Comparison of ENCODE assay signal across 8 mouse cellular contexts in genomic region chr19:60579771-60580581, GRCm38 (mm10). TPM values are rescaled to one million over a fixed set of nuclear protein-coding genes. Genes with fewer than 3 reads are reported as not detected.
DNase-seq lines count a peak whose midpoint lies in the region; ATAC-seq and TF ChIP-seq lines count a peak whose summit lies in the region.

No protein-coding gene starts in this region.

- TF ChIP-seq POLR2A in MEL (IDR thresholded peaks at IDR 0.05; ENCODE audit: control insufficient read depth in 1 of 2, insufficient read depth in 1 of 2, low read depth in 1 of 2, low read length in 2 of 2, poor library complexity in 1 of 2), result no peak
- no peak for TF ChIP-seq POLR2A in cortical plate, adult 2 months (IDR thresholded peaks at IDR 0.05; ENCODE audit: extremely low read depth, insufficient read depth, low read length)

- WGBS in liver, embryonic 16.5 days (ENCODE audit: insufficient replicate concordance), result under 1% methylated on average over 26 of the region's 34 CpGs
- 1% methylated on average over 28 of the region's 34 CpGs for WGBS in neural tube, embryonic 11.5 days

- H3K9me3 ChIP-seq in MEL (replicated peaks; ENCODE audit: insufficient read depth, low read length), result no peaks in the 10 kb centered on the region
- H3K9me3 ChIP-seq in liver, embryonic 16.5 days (replicated peaks; ENCODE audit: control insufficient read depth, low read length), result no peaks in the 10 kb centered on the region
- H3K9me3 ChIP-seq in neural tube, embryonic 11.5 days (ENCODE audit: control insufficient read depth, low read length), result no peaks in the 10 kb centered on the region

- peaks cover 3 to 38% of the 10 kb centered on the region in 2 experiments for H3K36me3 ChIP-seq in MEL (ENCODE audit: control insufficient read depth in 1 of 2, insufficient read depth in 2 of 2, low read length in 2 of 2)
- H3K36me3 ChIP-seq in liver, embryonic 16.5 days (ENCODE audit: control insufficient read depth, insufficient read depth), result no peaks in the 10 kb centered on the region
- no peaks in the 10 kb centered on the region for H3K36me3 ChIP-seq in neural tube, embryonic 11.5 days (ENCODE audit: control insufficient read depth, insufficient read depth, low read length)

- H3K79me2 ChIP-seq in MEL (ENCODE audit: control insufficient read depth, insufficient read depth, low read length, poor library complexity), result peaks cover 43% of the 10 kb centered on the region

- peak overlapping the region; percentile 81 for H3K27ac ChIP-seq in MEL (ENCODE audit: control insufficient read depth, low read depth, low read length)
- no peak overlapping the region; the same call in 1 of the 2 replicates for H3K27ac ChIP-seq in cortical plate, adult 2 months (ENCODE audit: insufficient read depth, low read length)
- peak overlapping the region; percentile 95 for H3K27ac ChIP-seq in liver, embryonic 16.5 days (ENCODE audit: low read length)
- H3K27ac ChIP-seq in neural tube, embryonic 11.5 days (ENCODE audit: low read depth, low read length), result peak overlapping the region; percentile 90

- H3K4me2 ChIP-seq in liver, embryonic 16.5 days (ENCODE audit: low read depth, low read length), result peak overlapping the region; percentile 80
- H3K4me2 ChIP-seq in neural tube, embryonic 11.5 days (ENCODE audit: low read depth), result peak overlapping the region; percentile 69

- no peak for TF ChIP-seq CTCF in MEL (IDR thresholded peaks at IDR 0.05 in 2 of 3, conservative IDR thresholded peaks at IDR 0.05 in 1 of 3; ENCODE audit: control insufficient read depth in 1 of 3, insufficient read depth in 1 of 3, low read depth in 2 of 3, low read length in 3 of 3, poor library complexity in 1 of 3, severe bottlenecking in 1 of 3)
- TF ChIP-seq CTCF in cortical plate, adult 2 months (IDR thresholded peaks at IDR 0.05; ENCODE audit: extremely low read depth, insufficient read depth, low read length), result no peak

- peak; percentile 51 to 53 for DNase-seq in B cell, adult 2 months
- DNase-seq in MEL (ENCODE audit: low read depth, low spot score), result peak; percentile 77
- peak; percentile 23 to 39 for DNase-seq in kidney, adult 8-10 months
- peak; percentile 58 for DNase-seq in neural tube, embryonic 11.5 days (ENCODE audit: low spot score)
- peak; percentile 50 for DNase-seq in thymus, postnatal 0 days (ENCODE audit: low spot score)

- TF ChIP-seq EP300 in MEL (IDR thresholded peaks at IDR 0.05; ENCODE audit: low read depth in 1 of 2, low read length in 2 of 2), result 0 out of 4 replicates have a peak, but pooled peaks of 1 of the 2 experiments have one; percentile 20

- H3K4me1 ChIP-seq in MEL (ENCODE audit: control insufficient read depth in 1 of 2, insufficient read depth in 2 of 2, low read length in 2 of 2), result peaks cover 11 to 24% of the 10 kb centered on the region in 2 experiments; a peak in 3 of 4 replicates
- H3K4me1 ChIP-seq in cortical plate, adult 2 months (ENCODE audit: control insufficient read depth, insufficient read depth, low read length), result peaks cover 4% of the 10 kb centered on the region
- H3K4me1 ChIP-seq in liver, embryonic 16.5 days (ENCODE audit: control insufficient read depth, low read depth, low read length), result peaks cover 26% of the 10 kb centered on the region
- H3K4me1 ChIP-seq in neural tube, embryonic 11.5 days (ENCODE audit: control insufficient read depth, insufficient read depth, low read length), result peaks cover 9% of the 10 kb centered on the region; the same call in 1 of the 2 replicates

- no peaks in the 10 kb centered on the region for H3K27me3 ChIP-seq in MEL (ENCODE audit: control insufficient read depth in 1 of 2, insufficient read depth in 2 of 2, low read length in 2 of 2)
- no peaks in the 10 kb centered on the region for H3K27me3 ChIP-seq in liver, embryonic 16.5 days (ENCODE audit: control insufficient read depth, insufficient read depth, low read depth, low read length)
- no peaks in the 10 kb centered on the region for H3K27me3 ChIP-seq in neural tube, embryonic 11.5 days (ENCODE audit: control insufficient read depth, insufficient read depth, low read length)

- H3K9ac ChIP-seq in MEL (ENCODE audit: control insufficient read depth, low read depth, low read length, poor library complexity, severe bottlenecking), result peak overlapping the region; percentile 95
- peak overlapping the region; percentile 98 for H3K9ac ChIP-seq in liver, embryonic 16.5 days (ENCODE audit: low read depth, low read length)
- peak overlapping the region; percentile 89 for H3K9ac ChIP-seq in neural tube, embryonic 11.5 days (ENCODE audit: low read length)

- H3K4me3 ChIP-seq in MEL (ENCODE audit: control insufficient read depth in 1 of 2, insufficient read depth in 1 of 2, low read depth in 2 of 2, low read length in 2 of 2), result peak overlapping the region; percentile 76 to 97
- H3K4me3 ChIP-seq in cortical plate, adult 2 months (ENCODE audit: insufficient read depth, low read length), result peak overlapping the region; percentile 60
- peak overlapping the region; percentile 99 for H3K4me3 ChIP-seq in liver, embryonic 16.5 days (ENCODE audit: low read depth, low read length)
- peak overlapping the region; percentile 95 for H3K4me3 ChIP-seq in neural tube, embryonic 11.5 days (ENCODE audit: low read depth, low read length)

- no peak for TF ChIP-seq RAD21 in MEL (IDR thresholded peaks at IDR 0.05; ENCODE audit: low read depth, low read length)

- peak; percentile 53 for ATAC-seq in granulocyte monocyte progenitor cell, adult 5-6 weeks (replicated peaks; ENCODE audit: poor library complexity, severe bottlenecking)
- peak; percentile 7 for ATAC-seq in liver, embryonic 16.5 days (ENCODE audit: low read depth)
- peak; percentile 64 for ATAC-seq in neural tube, embryonic 11.5 days (ENCODE audit: insufficient read depth, low FRiP score, low TSS enrichment)

TF ChIP-seq in MEL, 35 proteins besides CTCF, POLR2A, EP300 and RAD21:
- peak; percentile 13 for TF ChIP-seq MXI1 (IDR thresholded peaks at IDR 0.05; ENCODE audit: low read depth, low read length)
- TF ChIP-seq MYB (IDR thresholded peaks at IDR 0.05; ENCODE audit: low read depth, low read length), result no peak
- peak; percentile 62; the same call in 1 of the 2 replicates for TF ChIP-seq HCFC1 (IDR thresholded peaks at IDR 0.05; ENCODE audit: low read depth, low read length)
- no peak for TF ChIP-seq E2F4 (IDR thresholded peaks at IDR 0.05; ENCODE audit: borderline replicate concordance, low read depth, low read length)
- peak; percentile 26; the same call in 1 of the 2 replicates for TF ChIP-seq SIN3A (IDR thresholded peaks at IDR 0.05; ENCODE audit: low read length)
- no peak for TF ChIP-seq GATA1 (IDR thresholded peaks at IDR 0.05; ENCODE audit: low read depth, low read length)
- no peak for TF ChIP-seq UBTF (IDR thresholded peaks at IDR 0.05; ENCODE audit: borderline replicate concordance, insufficient read depth, low read depth, low read length)
- peak; percentile 50; the same call in 1 of the 2 replicates for TF ChIP-seq MAZ (IDR thresholded peaks at IDR 0.05; ENCODE audit: low read depth, low read length)
- no peak; the same call in 1 of the 2 replicates for TF ChIP-seq BHLHE40 (IDR thresholded peaks at IDR 0.05; ENCODE audit: borderline replicate concordance, low read depth, low read length)
- no peak for TF ChIP-seq TBP (IDR thresholded peaks at IDR 0.05; ENCODE audit: low read depth, low read length)
- TF ChIP-seq USF1 (IDR thresholded peaks at IDR 0.05; ENCODE audit: low read depth, low read length), result no peak
- TF ChIP-seq MEF2A (IDR thresholded peaks at IDR 0.05; ENCODE audit: extremely low read depth, insufficient replicate concordance, low read depth, low read length, poor library complexity, severe bottlenecking), result no peak
- TF ChIP-seq USF2 (IDR thresholded peaks at IDR 0.05; ENCODE audit: borderline replicate concordance in 1 of 2, insufficient read depth in 1 of 2, low read depth in 1 of 2, low read length in 2 of 2), result no peak
- peak; percentile 66 for TF ChIP-seq NRF1 (IDR thresholded peaks at IDR 0.05; ENCODE audit: insufficient read depth, low read depth, low read length, poor library complexity, severe bottlenecking)
- peak; percentile 53 for TF ChIP-seq ZNF384 (IDR thresholded peaks at IDR 0.05; ENCODE audit: low read depth, low read length)
- no peak for TF ChIP-seq TAL1 (IDR thresholded peaks at IDR 0.05; ENCODE audit: low read length)
- TF ChIP-seq TCF12 (IDR thresholded peaks at IDR 0.05; ENCODE audit: low read depth, low read length), result no peak
- TF ChIP-seq MAFK (IDR thresholded peaks at IDR 0.05; ENCODE audit: borderline replicate concordance, low read depth, low read length), result no peak
- TF ChIP-seq CHD1 (IDR thresholded peaks at IDR 0.05; ENCODE audit: low read depth, low read length), result peak; percentile 89; the same call in 1 of the 2 replicates
- TF ChIP-seq CHD2 (IDR thresholded peaks at IDR 0.05; ENCODE audit: low read length), result no peak

RNA-seq across cellular contexts. Expression of gene Cacul1, which starts 0.8 kb away (rescaled TPM):
- 48.6 and 52.3 TPM in 2 replicates for total RNA-seq in MEL (2012; rRNA removed)
- 100 to 1,000 TPM in 1 of 2 experiments, 10 to 100 TPM in 1; 53.5 to 113 TPM for polyA plus RNA-seq in MEL (2012; ENCODE audit: insufficient read depth in 1 of 2, insufficient read length in 2 of 2, low read depth in 1 of 2, low replicate concordance in 2 of 2, missing spikeins in 1 of 2)
- polyA plus RNA-seq in cortical plate, adult 2 months (2012; rRNA removed), result 20.9 and 22.5 TPM in 2 replicates
- 22.2 and 30.8 TPM in 2 replicates for total RNA-seq in granulocyte monocyte progenitor cell, adult 5-6 weeks (2014; fragmentation: Nextera tagmentation)
- total RNA-seq in granulocyte monocyte progenitor cell, adult 5-6 weeks (2017), result 34.7 and 36.2 TPM in 2 replicates
- polyA plus RNA-seq in liver, embryonic 16.5 days (2015; fragmentation: Nextera tagmentation; extraction: Ambion mirVana), result 5.8 and 6.3 TPM in 2 replicates
- 36.4 and 38.3 TPM in 2 replicates for polyA plus RNA-seq in neural tube, embryonic 11.5 days (2014; fragmentation: Nextera tagmentation; extraction: Ambion mirVana)
- polyA plus RNA-seq in thymus, postnatal 0 days (2015; fragmentation: Nextera tagmentation; extraction: Ambion mirVana), result 16.0 and 19.4 TPM in 2 replicates

Comparison
In these comparisons a context has a peak if more than half of its experiments do, and no peak if none do; other contexts are left out.
1. ATAC-seq: peak in every context shown above with its lines; median percentile 64 in neural tube, embryonic 11.5 days; 53 in granulocyte monocyte progenitor cell, adult 5-6 weeks; 7 in liver, embryonic 16.5 days.